Mouse (Mus musculus) lung, adult 18-20 months (tissue): ENCODE data around the gene V1ra8.
"Not testable (repeated sequence)": the region's sequence is repeated elsewhere in the genome, so short reads cannot be mapped to it uniquely, and the experiment has no call there.

Experiments used
- DNase-seq, 2 experiments: peaks; one replicate each; pipeline ENCODE4 v3.0.0; 2022; ENCODE audit warnings: mixed read lengths in 2 of 2

The V1ra8 gene

GRCm38 (mm10) chr6:90202493-90202892 is at the start of gene V1ra8:
Gene V1ra8 (plus strand): TSS chr6:90202793.
- DNase-seq: not testable (repeated sequence)

- no peak for DNase-seq
Observed at GRCm38 (mm10) chr6:90160139-90160538, 42.5 kb upstream of the V1ra8 start.

GRCm38 (mm10) chr6:90174508-90174907 is 28.1 kb upstream of the V1ra8 start, which contains the start of gene Vmn1r52:
Gene Vmn1r52 (plus strand): TSS chr6:90174808.
- no peak for DNase-seq

- no peak for DNase-seq
Observed at GRCm38 (mm10) chr6:90224338-90224737, 21.7 kb downstream of the V1ra8 start, which contains the start of gene Vmn1r53. Gene Vmn1r53 (minus strand): TSS chr6:90224438.

GRCm38 (mm10) chr6:90232114-90232513 is 29.5 kb downstream of the V1ra8 start:
- not testable (repeated sequence) for DNase-seq

GRCm38 (mm10) chr6:90232681-90233080 is 30.1 kb downstream of the V1ra8 start:
- DNase-seq: no peak

- DNase-seq: no peak
Observed at GRCm38 (mm10) chr6:90244019-90244418, 41.4 kb downstream of the V1ra8 start.

GRCm38 (mm10) chr6:90246000-90246399 is 43.4 kb downstream of the V1ra8 start, which contains the start of gene Vmn1r54:
Gene Vmn1r54 (plus strand): TSS chr6:90246300.
- no peak for DNase-seq
